Mouse (Mus musculus) neural tube, embryonic 12.5 days (tissue): ENCODE data around the gene Adprm. TPM values are rescaled to one million over a fixed set of nuclear protein-coding genes. Genes with fewer than 3 reads are reported as not detected.

Experiments
- ATAC-seq: fragments of 200-750 bp; cut with Nextera tagmentation; 2 replicates; pipeline ENCODE4 v1.8.0; 2017; ENCODE audit warnings: low read depth, mild to moderate bottlenecking, moderate TSS enrichment, moderate library complexity; ENCODE audit not compliant: low FRiP score
- H3K27ac ChIP-seq: fragments of 300-500 bp; sonication (generic); 2 replicates; pipeline ENCODE4 v1.5.1; 2016
- H3K27me3 ChIP-seq: fragments of 300-500 bp; sonication (generic); replicated peaks from 2 replicates; pipeline ENCODE4 v1.6.1; 2016; ENCODE audit warnings: mild to moderate bottlenecking
- H3K36me3 ChIP-seq: fragments of 300-500 bp; sonication (generic); 2 replicates; pipeline ENCODE4 v1.6.1; 2016; ENCODE audit warnings: mild to moderate bottlenecking
- H3K4me1 ChIP-seq: fragments of 300-500 bp; sonication (generic); 2 replicates; pipeline ENCODE4 v1.6.1; 2016
- H3K4me2 ChIP-seq: fragments of 300-500 bp; sonication (generic); replicated peaks from 2 replicates; pipeline ENCODE4 v1.6.1; 2016; ENCODE audit warnings: mild to moderate bottlenecking
- H3K4me3 ChIP-seq: fragments of 300-500 bp; sonication (generic); 2 replicates; pipeline ENCODE4 v1.5.1; 2016
- H3K9ac ChIP-seq: fragments of 300-500 bp; sonication (generic); 2 replicates; pipeline ENCODE4 v1.6.1; 2016; ENCODE audit warnings: mild to moderate bottlenecking
- H3K9me3 ChIP-seq: fragments of 300-500 bp; sonication (generic); 2 replicates; pipeline ENCODE4 v1.6.1; 2016; ENCODE audit warnings: mild to moderate bottlenecking
- WGBS: fragments of 180-500 bp; shearing (Covaris S2); methylation state at CpG from one replicate; pipeline ENCODE4 v1.1.7; 2016; 5-methylcytosine and 5-hydroxymethylcytosine counted together
- polyA plus RNA-seq: library from polyadenylated mRNA; unstranded; fragments of >200 nt; fragmentation: Nextera tagmentation; extraction: Ambion mirVana; gene quantifications from 2 replicates; pipeline ENCODE4 v1.2.1, GENCODE M21; 2016

The Adprm gene
- polyA plus RNA-seq, 1 experiment from 2014 or later, result 34.1 TPM

- no peaks in the 10 kb centered on the region for H3K9me3 ChIP-seq
- no peak for ATAC-seq
- no peak overlapping the region for H3K27ac ChIP-seq
- H3K9ac ChIP-seq, result no peak overlapping the region
- 39% methylated on average over 3 of the region's 3 CpGs for WGBS
- no peaks in the 10 kb centered on the region for H3K36me3 ChIP-seq
- no peak overlapping the region for H3K4me3 ChIP-seq
- H3K27me3 ChIP-seq, result no peaks in the 10 kb centered on the region
- H3K4me2 ChIP-seq, result no peak overlapping the region
- H3K4me1 ChIP-seq, result peaks cover 8% of the 10 kb centered on the region; the same call in 1 of the 2 replicates
Observed at GRCm38 (mm10) chr11:67075036-67075435, 22.6 kb upstream of the Adprm start.

- WGBS, result 72% methylated on average over 15 of the region's 15 CpGs
- no peak for ATAC-seq
- no peak overlapping the region for H3K4me3 ChIP-seq
Observed at GRCm38 (mm10) chr11:67072615-67073130, 20.3 kb upstream of the Adprm start.

GRCm38 (mm10) chr11:67067741-67068140, 15.3 kb upstream of the Adprm start:
- no peak overlapping the region for H3K27ac ChIP-seq
- H3K4me1 ChIP-seq, result no peaks in the 10 kb centered on the region
- H3K9ac ChIP-seq, result no peak overlapping the region
- no peaks in the 10 kb centered on the region for H3K9me3 ChIP-seq
- 91% methylated on average over 3 of the region's 3 CpGs for WGBS
- no peak overlapping the region for H3K4me3 ChIP-seq
- H3K4me2 ChIP-seq, result no peak overlapping the region
- ATAC-seq, result no peak
- no peaks in the 10 kb centered on the region for H3K27me3 ChIP-seq
- H3K36me3 ChIP-seq, result peaks cover 40% of the 10 kb centered on the region

More at GRCm38 (mm10) chr11:67072615-67073130, 20.3 kb upstream of the Adprm start:
- no peak overlapping the region for H3K4me2 ChIP-seq
- H3K36me3 ChIP-seq, result no peaks in the 10 kb centered on the region
- H3K9ac ChIP-seq, result no peak overlapping the region
- no peak overlapping the region for H3K27ac ChIP-seq
- H3K27me3 ChIP-seq, result no peaks in the 10 kb centered on the region
- H3K9me3 ChIP-seq, result no peaks in the 10 kb centered on the region
- 0 out of 2 replicates have a peak, but pooled peaks cover 4% of the 10 kb centered on the region for H3K4me1 ChIP-seq

- WGBS, result 94% methylated on average over 3 of the region's 3 CpGs
Observed at GRCm38 (mm10) chr11:67062726-67063125, 10.3 kb upstream of the Adprm start.

GRCm38 (mm10) chr11:67061311-67061710, 8.9 kb upstream of the Adprm start:
- Histone ChIP-seq H3K9me3 (no peaks in the 10 kb centered on the region), H3K4me1 (no peaks in the 10 kb centered on the region), H3K27me3 (no peaks in the 10 kb centered on the region), H3K4me2 (no peak overlapping the region), H3K27ac (no peak overlapping the region), H3K36me3 (peaks cover 79% of the 10 kb centered on the region), H3K9ac (no peak overlapping the region), H3K4me3 (no peak overlapping the region)
- no peak for ATAC-seq
- WGBS, result 94% methylated on average over 2 of the region's 2 CpGs

More at GRCm38 (mm10) chr11:67062726-67063125, 10.3 kb upstream of the Adprm start:
- Histone ChIP-seq H3K4me1 (no peaks in the 10 kb centered on the region), H3K4me2 (no peak overlapping the region), H3K9ac (no peak overlapping the region), H3K27ac (no peak overlapping the region), H3K27me3 (no peaks in the 10 kb centered on the region), H3K9me3 (no peaks in the 10 kb centered on the region), H3K4me3 (no peak overlapping the region), H3K36me3 (peaks cover 74% of the 10 kb centered on the region)
- no peak for ATAC-seq

- ATAC-seq, result no peak
- H3K9ac ChIP-seq, result no peak overlapping the region
- no peak overlapping the region for H3K4me2 ChIP-seq
- 92% methylated on average over 8 of the region's 8 CpGs for WGBS
- H3K4me3 ChIP-seq, result no peak overlapping the region
- H3K27me3 ChIP-seq, result no peaks in the 10 kb centered on the region
- H3K9me3 ChIP-seq, result no peaks in the 10 kb centered on the region
- H3K36me3 ChIP-seq, result peaks cover 42% of the 10 kb centered on the region
- peaks cover 16% of the 10 kb centered on the region for H3K4me1 ChIP-seq
- H3K27ac ChIP-seq, result no peak overlapping the region
Observed at GRCm38 (mm10) chr11:67054754-67055365, 2.5 kb upstream of the Adprm start.

GRCm38 (mm10) chr11:67051676-67052320, 596 bp downstream of the Adprm start:
- no peaks in the 10 kb centered on the region for H3K9me3 ChIP-seq
- peak overlapping the region; percentile 90 for H3K4me3 ChIP-seq
- 9% methylated on average over 16 of the region's 16 CpGs for WGBS
- H3K27me3 ChIP-seq, result no peaks in the 10 kb centered on the region
- peaks cover 16% of the 10 kb centered on the region for H3K4me1 ChIP-seq
- ATAC-seq, result peak; percentile 55; the same call in 1 of the 2 replicates
- peaks cover 22% of the 10 kb centered on the region for H3K36me3 ChIP-seq
- peak overlapping the region; percentile 79 for H3K9ac ChIP-seq
- H3K27ac ChIP-seq, result peak overlapping the region; percentile 60; the same call in 1 of the 2 replicates
- H3K4me2 ChIP-seq, result peak overlapping the region; percentile 77

- Histone ChIP-seq H3K9me3 (no peaks in the 10 kb centered on the region), H3K4me1 (peaks cover 16% of the 10 kb centered on the region)
Observed at GRCm38 (mm10) chr11:67049256-67049655, 3.1 kb downstream of the Adprm start.

GRCm38 (mm10) chr11:67048496-67048895, 3.9 kb downstream of the Adprm start:
- ATAC-seq, result no peak
- H3K9ac ChIP-seq, result no peak overlapping the region
- H3K4me3 ChIP-seq, result no peak overlapping the region
- H3K27ac ChIP-seq, result no peak overlapping the region
- WGBS, result 92% methylated on average over 8 of the region's 8 CpGs
- peaks cover 14% of the 10 kb centered on the region for H3K36me3 ChIP-seq
- no peaks in the 10 kb centered on the region for H3K27me3 ChIP-seq
- no peaks in the 10 kb centered on the region for H3K9me3 ChIP-seq
- peaks cover 10% of the 10 kb centered on the region for H3K4me1 ChIP-seq
- H3K4me2 ChIP-seq, result no peak overlapping the region

More at GRCm38 (mm10) chr11:67049256-67049655, 3.1 kb downstream of the Adprm start:
- 92% methylated on average over 3 of the region's 3 CpGs for WGBS
- ATAC-seq, result no peak
- H3K27me3 ChIP-seq, result no peaks in the 10 kb centered on the region
- no peak overlapping the region for H3K4me2 ChIP-seq
- H3K9ac ChIP-seq, result no peak overlapping the region
- H3K27ac ChIP-seq, result no peak overlapping the region
- peaks cover 14% of the 10 kb centered on the region for H3K36me3 ChIP-seq
- no peak overlapping the region for H3K4me3 ChIP-seq

GRCm38 (mm10) chr11:67047199-67047598, 5.2 kb downstream of the Adprm start:
- Histone ChIP-seq H3K27ac (no peak overlapping the region), H3K4me1 (peaks cover 4% of the 10 kb centered on the region), H3K4me2 (no peak overlapping the region), H3K36me3 (peaks cover 14% of the 10 kb centered on the region), H3K9ac (no peak overlapping the region), H3K27me3 (no peaks in the 10 kb centered on the region), H3K9me3 (no peaks in the 10 kb centered on the region), H3K4me3 (no peak overlapping the region)
- ATAC-seq, result no peak
- 94% methylated on average over 5 of the region's 5 CpGs for WGBS

GRCm38 (mm10) chr11:67044959-67045358, 7.4 kb downstream of the Adprm start:
- Histone ChIP-seq H3K27me3 (no peaks in the 10 kb centered on the region), H3K36me3 (peaks cover 31% of the 10 kb centered on the region), H3K4me1 (no peaks in the 10 kb centered on the region), H3K27ac (no peak overlapping the region), H3K4me2 (no peak overlapping the region), H3K9me3 (no peaks in the 10 kb centered on the region), H3K4me3 (no peak overlapping the region), H3K9ac (no peak overlapping the region)
- no peak for ATAC-seq
- WGBS, result 85% methylated on average over 6 of the region's 6 CpGs

GRCm38 (mm10) chr11:67043007-67043406, 9.4 kb downstream of the Adprm start:
- Histone ChIP-seq H3K9ac (no peak overlapping the region), H3K36me3 (peaks cover 42% of the 10 kb centered on the region), H3K9me3 (no peaks in the 10 kb centered on the region), H3K27me3 (no peaks in the 10 kb centered on the region), H3K4me2 (no peak overlapping the region), H3K4me3 (no peak overlapping the region), H3K27ac (no peak overlapping the region), H3K4me1 (no peaks in the 10 kb centered on the region)
- WGBS, result 24% methylated on average over 8 of the region's 8 CpGs
- no peak for ATAC-seq
